Mouse (Mus musculus) neural tube, embryonic 14.5 days (tissue): Measurements from ENCODE around the gene Fgfr2. TPM values are rescaled to one million over a fixed set of nuclear protein-coding genes. Genes with fewer than 3 reads are reported as not detected.

Experiments
- ATAC-seq: fragments of 200-750 bp; cut with Nextera tagmentation; 2 replicates; pipeline ENCODE4 v1.8.0; 2017; ENCODE audit warnings: low read depth, mild to moderate bottlenecking, moderate TSS enrichment, moderate library complexity
- H3K27ac ChIP-seq: fragments of 300-500 bp; sonication (generic); 2 replicates; pipeline ENCODE4 v1.5.1; 2014; ENCODE audit warnings: low read depth, mild to moderate bottlenecking, control low read depth, low read length, moderate library complexity, mixed read lengths
- H3K27me3 ChIP-seq: fragments of 300-500 bp; sonication (generic); 2 replicates; pipeline ENCODE4 v1.6.1; 2014; ENCODE audit warnings: low read length; ENCODE audit not compliant: control insufficient read depth, insufficient read depth
- H3K36me3 ChIP-seq: fragments of 300-500 bp; sonication (generic); 2 replicates; pipeline ENCODE4 v1.6.1; 2014; ENCODE audit warnings: low read length, mixed read lengths; ENCODE audit not compliant: control insufficient read depth, insufficient read depth
- H3K4me1 ChIP-seq: fragments of 300-500 bp; sonication (generic); 2 replicates; pipeline ENCODE4 v1.6.1; 2014; ENCODE audit warnings: low read length; ENCODE audit not compliant: control insufficient read depth, insufficient read depth
- H3K4me2 ChIP-seq: fragments of 300-500 bp; sonication (generic); 2 replicates; pipeline ENCODE4 v1.6.1; 2014; ENCODE audit warnings: mild to moderate bottlenecking, low read depth, low read length, control low read depth
- H3K4me3 ChIP-seq: fragments of 300-500 bp; sonication (generic); 2 replicates; pipeline ENCODE4 v1.5.1; 2014; ENCODE audit warnings: low read depth, low read length, control low read depth, mixed read lengths
- H3K9ac ChIP-seq: fragments of 300-500 bp; sonication (generic); replicated peaks from 2 replicates; pipeline ENCODE4 v1.6.1; 2014; ENCODE audit warnings: low read depth, mild to moderate bottlenecking, control low read depth, low read length, mixed read lengths
- H3K9me3 ChIP-seq: fragments of 300-500 bp; sonication (generic); 2 replicates; pipeline ENCODE4 v1.6.1; 2016; ENCODE audit warnings: low read length; ENCODE audit not compliant: control insufficient read depth
- WGBS: fragments of 180-500 bp; shearing (Covaris S2); extraction: QIAGEN DNeasy Blood & Tissue Kit; methylation state at CpG from one replicate; pipeline ENCODE4 v1.1.7; 2014; 5-methylcytosine and 5-hydroxymethylcytosine counted together
- polyA plus RNA-seq: library from polyadenylated mRNA; unstranded; fragments of >200 nt; fragmentation: Nextera tagmentation; extraction: Ambion mirVana; gene quantifications from 2 replicates; pipeline ENCODE4 v1.2.1, GENCODE M21; 2014

The Fgfr2 gene
- polyA plus RNA-seq, 1 experiment from 2014 or later: 28.1 TPM

GRCm38 (mm10) chr7:130278738-130279705 is 2844.1 kb downstream of the Fgfr2 start:
- Histone ChIP-seq H3K4me2 (no peak overlapping the region), H3K4me3 (no peak overlapping the region), H3K9me3 (no peaks in the 10 kb centered on the region), H3K4me1 (peaks cover 8% of the 10 kb centered on the region; the same call in 1 of the 2 replicates), H3K9ac (no peak overlapping the region), H3K36me3 (no peaks in the 10 kb centered on the region), H3K27me3 (no peaks in the 10 kb centered on the region), H3K27ac (no peak overlapping the region)
- 29% methylated on average over 19 of the region's 19 CpGs for WGBS
- ATAC-seq: no peak

DNA sequence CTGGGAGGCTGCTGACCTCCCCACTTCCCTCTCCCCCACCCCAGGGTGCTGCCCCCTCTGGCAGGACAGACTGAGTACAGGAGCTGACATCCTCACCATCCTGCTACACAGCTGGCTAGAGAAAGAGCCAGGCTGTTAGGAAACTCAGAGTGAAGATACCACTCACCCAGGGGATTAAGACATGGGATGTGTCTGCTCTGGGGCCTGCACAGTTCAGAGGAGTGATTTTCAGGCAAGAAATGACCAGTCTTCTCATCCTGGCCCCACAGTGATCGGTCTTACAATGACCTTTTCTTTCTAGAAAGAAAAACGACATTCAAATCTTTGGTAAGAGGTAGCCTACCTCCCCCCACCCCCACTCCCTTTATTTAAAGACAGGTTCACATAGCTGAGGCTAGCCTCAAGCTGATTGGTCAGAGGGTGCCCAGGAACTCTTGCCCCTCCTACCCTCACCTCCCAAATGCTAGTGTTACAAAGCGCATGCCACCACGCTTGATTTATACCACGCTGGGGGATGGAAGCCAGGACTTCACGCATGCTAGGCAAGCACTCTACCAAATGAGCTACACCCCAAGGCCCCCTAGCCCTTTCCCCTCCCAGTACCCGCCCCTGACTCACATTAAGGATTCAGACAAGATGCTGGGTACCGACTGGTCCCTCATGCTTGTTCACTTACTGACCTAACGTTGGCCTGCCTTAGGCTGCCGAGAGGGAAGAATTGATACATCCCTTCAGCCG is 2845.0 kb downstream of the Fgfr2 start:
- ATAC-seq: peak; percentile 54; the same call in 1 of the 2 replicates
- H3K27me3 ChIP-seq: no peaks in the 10 kb centered on the region
- no peaks in the 10 kb centered on the region for H3K9me3 ChIP-seq
- WGBS: 19% methylated on average over 11 of the region's 11 CpGs
- no peaks in the 10 kb centered on the region for H3K36me3 ChIP-seq
- H3K4me1 ChIP-seq: peaks cover 8% of the 10 kb centered on the region; the same call in 1 of the 2 replicates
- no peak overlapping the region for H3K27ac ChIP-seq
- no peak overlapping the region for H3K4me2 ChIP-seq
- no peak overlapping the region for H3K9ac ChIP-seq
- no peak overlapping the region for H3K4me3 ChIP-seq

DNA sequence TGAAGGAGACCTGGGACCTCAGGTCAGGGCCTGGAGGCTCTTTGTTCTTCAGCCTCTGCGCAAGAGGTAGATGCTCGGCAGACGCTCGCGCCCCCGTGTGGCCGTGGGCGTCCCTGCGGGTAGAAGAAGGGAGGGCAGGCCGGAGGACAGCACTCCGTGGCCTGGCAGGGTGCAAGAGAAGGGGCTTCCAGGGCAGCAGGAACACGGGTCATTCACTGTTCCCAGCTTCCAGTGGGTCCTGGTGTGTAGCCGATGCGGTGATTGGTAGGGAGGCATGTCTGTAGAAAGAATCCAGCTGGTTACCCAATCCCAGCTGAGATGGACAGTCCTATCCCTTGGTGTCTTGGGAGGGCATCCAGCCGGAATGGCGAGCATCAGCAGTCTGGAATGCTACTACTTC is 2849.9 kb downstream of the Fgfr2 start:
- 13% methylated on average over 16 of the region's 16 CpGs for WGBS
- Histone ChIP-seq H3K27ac (no peak overlapping the region), H3K4me1 (peaks cover under 1% of the 10 kb centered on the region; the same call in 1 of the 2 replicates), H3K36me3 (no peaks in the 10 kb centered on the region), H3K27me3 (peaks cover 2% of the 10 kb centered on the region; the same call in 1 of the 2 replicates), H3K4me3 (no peak overlapping the region), H3K9me3 (no peaks in the 10 kb centered on the region), H3K9ac (no peak overlapping the region), H3K4me2 (no peak overlapping the region)
- ATAC-seq: no peak

- Histone ChIP-seq H3K9ac (no peak overlapping the region), H3K4me3 (no peak overlapping the region), H3K36me3 (no peaks in the 10 kb centered on the region), H3K9me3 (no peaks in the 10 kb centered on the region), H3K4me2 (no peak overlapping the region), H3K27me3 (peaks cover 2% of the 10 kb centered on the region; the same call in 1 of the 2 replicates), H3K4me1 (no peaks in the 10 kb centered on the region), H3K27ac (no peak overlapping the region)
- 83% methylated on average over 5 of the region's 5 CpGs for WGBS
- no peak for ATAC-seq
Measured at GRCm38 (mm10) chr7:130270807-130271206, 2852.3 kb downstream of the Fgfr2 start.

GRCm38 (mm10) chr7:130269124-130269867 is 2853.9 kb downstream of the Fgfr2 start:
- Histone ChIP-seq H3K36me3 (no peaks in the 10 kb centered on the region), H3K27me3 (peaks cover 2% of the 10 kb centered on the region; the same call in 1 of the 2 replicates), H3K4me2 (no peak overlapping the region), H3K4me3 (no peak overlapping the region), H3K27ac (no peak overlapping the region), H3K4me1 (peaks cover 2% of the 10 kb centered on the region; the same call in 1 of the 2 replicates), H3K9me3 (no peaks in the 10 kb centered on the region), H3K9ac (no peak overlapping the region)
- ATAC-seq: no peak
- WGBS: 19% methylated on average over 16 of the region's 16 CpGs

DNA sequence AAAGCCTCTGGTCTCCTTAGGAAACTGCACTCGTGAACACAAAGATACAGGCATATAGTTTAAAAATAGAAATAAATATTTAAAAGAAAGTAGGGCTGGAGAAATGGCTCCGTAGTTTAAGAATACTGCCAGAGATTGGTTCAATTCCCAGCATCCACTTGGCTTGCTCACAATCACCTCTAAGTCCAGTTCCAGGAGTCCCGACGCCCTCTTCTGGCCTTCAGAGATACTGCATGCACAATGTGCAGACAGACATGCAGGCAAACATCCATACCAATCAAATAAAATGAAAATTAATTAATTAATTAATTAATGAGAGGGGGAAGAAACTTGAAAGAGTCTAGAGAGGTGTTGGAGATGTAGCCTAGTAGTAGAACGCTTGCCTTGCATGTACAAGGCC is 2856.1 kb downstream of the Fgfr2 start:
- Histone ChIP-seq H3K27ac (no peak overlapping the region), H3K36me3 (no peaks in the 10 kb centered on the region), H3K4me1 (peaks cover 10% of the 10 kb centered on the region), H3K27me3 (no peaks in the 10 kb centered on the region), H3K9ac (no peak overlapping the region), H3K9me3 (no peaks in the 10 kb centered on the region), H3K4me3 (no peak overlapping the region), H3K4me2 (no peak overlapping the region)
- ATAC-seq: no peak
- WGBS: 40% methylated on average over 5 of the region's 5 CpGs

GRCm38 (mm10) chr7:130266166-130266490 is 2857.0 kb downstream of the Fgfr2 start:
- H3K9ac ChIP-seq: peak overlapping the region; percentile 62
- WGBS: under 1% methylated on average over 45 of the region's 52 CpGs
- H3K9me3 ChIP-seq: no peaks in the 10 kb centered on the region
- H3K4me2 ChIP-seq: peak overlapping the region; percentile 93
- no peaks in the 10 kb centered on the region for H3K36me3 ChIP-seq
- H3K27me3 ChIP-seq: no peaks in the 10 kb centered on the region
- peak overlapping the region; percentile 60 for H3K27ac ChIP-seq
- peak; percentile 60 for ATAC-seq
- H3K4me3 ChIP-seq: peak overlapping the region; percentile 58
- peaks cover 16% of the 10 kb centered on the region for H3K4me1 ChIP-seq

DNA sequence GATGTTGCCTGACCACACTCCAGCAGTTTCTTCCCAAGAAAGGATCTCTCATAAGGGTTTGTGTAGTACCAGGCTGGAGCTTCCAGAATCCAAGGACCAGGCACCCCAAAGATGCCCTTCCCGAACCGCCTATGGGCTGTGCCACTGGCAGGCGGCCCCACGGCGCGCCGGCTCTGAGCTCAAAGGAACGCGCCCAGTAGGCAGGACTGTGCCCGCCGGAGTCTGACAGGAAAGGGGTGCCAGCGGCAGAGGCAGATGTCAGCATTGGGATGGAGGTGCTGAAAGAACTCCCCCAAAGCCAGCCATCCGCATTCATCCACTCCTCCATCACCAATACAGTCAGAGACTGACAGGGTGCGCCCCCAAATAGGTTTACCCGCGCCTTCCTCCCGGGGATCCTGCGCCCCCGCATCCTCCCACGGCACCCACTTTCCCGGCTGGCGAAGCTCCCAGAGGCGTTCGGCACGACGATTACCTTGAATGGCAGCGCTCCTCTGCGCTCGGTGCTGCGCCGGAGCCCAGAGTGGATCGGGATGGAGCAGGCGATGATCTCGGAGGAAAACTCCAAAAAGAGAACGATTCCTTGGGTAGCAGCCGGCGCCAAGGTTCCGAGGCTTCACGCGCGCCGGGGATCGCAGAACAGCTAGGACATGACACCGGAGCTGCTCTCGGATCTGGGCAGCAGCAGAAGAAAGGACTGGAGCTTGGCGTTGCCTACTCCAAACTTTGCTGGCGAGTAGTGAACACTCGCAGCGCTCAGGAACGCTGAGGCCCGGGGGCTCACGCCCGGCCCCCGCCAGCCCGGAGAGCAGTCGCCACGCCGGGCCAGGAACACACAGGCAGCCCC is 2857.6 kb downstream of the Fgfr2 start:
- under 1% methylated on average over 58 of the region's 58 CpGs for WGBS
- peak overlapping the region; percentile 60 for H3K27ac ChIP-seq
- peaks cover 22% of the 10 kb centered on the region for H3K4me1 ChIP-seq
- H3K4me3 ChIP-seq: peak overlapping the region; percentile 58
- H3K27me3 ChIP-seq: no peaks in the 10 kb centered on the region
- peak; percentile 25 for ATAC-seq
- H3K9ac ChIP-seq: peak overlapping the region; percentile 62
- no peaks in the 10 kb centered on the region for H3K9me3 ChIP-seq
- no peaks in the 10 kb centered on the region for H3K36me3 ChIP-seq
- H3K4me2 ChIP-seq: peak overlapping the region; percentile 93
